Mouse (Mus musculus) heart, postnatal 25 days (tissue): Measurements from ENCODE around the gene Plcb4. TPM values are rescaled to one million over a fixed set of nuclear protein-coding genes. Genes with fewer than 3 reads are reported as not detected.
A peak's percentile ranks its signal among the peaks of the same experiment; 100 is the strongest.

Experiments
- DNase-seq: peaks from one replicate; pipeline ENCODE4 v3.0.0; 2022; ENCODE audit warnings: low spot score
- intact Hi-C: fragments of 180-260 bp; cut with DNase I; formaldehyde crosslinking; loops from one replicate; pipeline ENCODE4 v1.15.1; 2025
- total RNA-seq, 2 experiments: library from RNA; stranded (reverse); gene quantifications; 2 replicates each; pipeline ENCODE4 v1.2.3; 2021

The Plcb4 gene
- total RNA-seq, 2 experiments from 2014 or later, result 71.2 to 71.9 TPM

- intact Hi-C loops, result loop anchor here (5.0 to 10.0 kb wide), 2 partner anchors 184 to 308 kb away; no protein-coding TSS in a partner anchor
- no peak for DNase-seq
Measured at GRCm38 (mm10) chr2:135742954-135743700, 84.3 kb downstream of the Plcb4 start.

- intact Hi-C loops, result loop anchor here (5.0 to 10.0 kb wide), 2 partner anchors 183 to 310 kb away; no protein-coding TSS in a partner anchor
- no peak for DNase-seq
Measured at GRCm38 (mm10) chr2:135744711-135745110, 85.9 kb downstream of the Plcb4 start.

- intact Hi-C loops, result loop anchor here (10.0 kb wide), 1 partner anchor 310 kb away; no protein-coding TSS in a partner anchor
- DNase-seq, result no peak
Measured at GRCm38 (mm10) chr2:135745126-135745525, 86.3 kb downstream of the Plcb4 start.

GRCm38 (mm10) chr2:135748441-135748840, 89.6 kb downstream of the Plcb4 start:
- DNase-seq, result no peak
- intact Hi-C loops, result loop anchor here (10.0 kb wide), 1 partner anchor 314 kb away; no protein-coding TSS in a partner anchor

- no peak for DNase-seq
- intact Hi-C loops, result loop anchor here (10.0 kb wide), 1 partner anchor 315 kb away; no protein-coding TSS in a partner anchor
Measured at GRCm38 (mm10) chr2:135749606-135750005, 90.8 kb downstream of the Plcb4 start.

- no peak for DNase-seq
Measured at GRCm38 (mm10) chr2:135750748-135751147, 91.9 kb downstream of the Plcb4 start.

GRCm38 (mm10) chr2:135755792-135756191, 97.0 kb downstream of the Plcb4 start:
- DNase-seq, result no peak
- intact Hi-C loops, result no loop called here

More at GRCm38 (mm10) chr2:135750748-135751147, 91.9 kb downstream of the Plcb4 start:
- intact Hi-C loops, result no loop called here

- intact Hi-C loops, result no loop called here
- no peak for DNase-seq
Measured at GRCm38 (mm10) chr2:135757478-135757877, 98.7 kb downstream of the Plcb4 start.

GRCm38 (mm10) chr2:135759499-135760095, 100.8 kb downstream of the Plcb4 start:
- intact Hi-C loops, result no loop called here
- peak; percentile 55 for DNase-seq

- intact Hi-C loops, result no loop called here
- no peak for DNase-seq
Measured at GRCm38 (mm10) chr2:135761226-135761802, 102.5 kb downstream of the Plcb4 start.

- intact Hi-C loops, result no loop called here
- no peak for DNase-seq
Measured at GRCm38 (mm10) chr2:135764706-135765105, 105.9 kb downstream of the Plcb4 start.

GRCm38 (mm10) chr2:135766471-135767063, 107.8 kb downstream of the Plcb4 start:
- no peak for DNase-seq
- intact Hi-C loops, result no loop called here

GRCm38 (mm10) chr2:135767535-135767934, 108.7 kb downstream of the Plcb4 start:
- intact Hi-C loops, result no loop called here
- DNase-seq, result no peak

- DNase-seq, result no peak
Measured at GRCm38 (mm10) chr2:135769701-135770100, 110.9 kb downstream of the Plcb4 start.

GRCm38 (mm10) chr2:135770226-135770625, 111.4 kb downstream of the Plcb4 start:
- DNase-seq, result no peak
- intact Hi-C loops, result no loop called here

More at GRCm38 (mm10) chr2:135769701-135770100, 110.9 kb downstream of the Plcb4 start:
- intact Hi-C loops, result no loop called here

- intact Hi-C loops, result no loop called here
- no peak for DNase-seq
Measured at GRCm38 (mm10) chr2:135773194-135773972, 114.6 kb downstream of the Plcb4 start.

GRCm38 (mm10) chr2:135775026-135775425, 116.2 kb downstream of the Plcb4 start:
- intact Hi-C loops, result no loop called here
- no peak for DNase-seq

GRCm38 (mm10) chr2:135776131-135776775, 117.4 kb downstream of the Plcb4 start:
- DNase-seq, result no peak
- intact Hi-C loops, result no loop called here

- intact Hi-C loops, result no loop called here
- DNase-seq, result no peak
Measured at GRCm38 (mm10) chr2:135781391-135781790, 122.6 kb downstream of the Plcb4 start.
